Mouse (Mus musculus) megakaryocyte-erythroid progenitor cell, adult 5-6 weeks (primary cell): ENCODE measurements around the gene Rsbn1l. TPM values are rescaled to one million over a fixed set of nuclear protein-coding genes. Genes with fewer than 3 reads are reported as not detected.
A peak's percentile ranks its signal among the peaks of the same experiment; 100 is the strongest.

ENCODE experiments used
- ATAC-seq: replicated peaks from 2 replicates; pipeline ENCODE4 v1.8.0; 2016; ENCODE audit warnings: mild to moderate bottlenecking, inconsistent platforms; ENCODE audit not compliant: severe bottlenecking, poor library complexity, low FRiP score, low TSS enrichment
- total RNA-seq, 2 experiments: library from RNA; stranded (forward) in 1 of 2; stranded (reverse) in 1 of 2; fragments of 200-1000, 215-1000 nt in 1 of 2; fragments of >200 nt in 1 of 2; fragmentation: Nextera tagmentation in 1 of 2; gene quantifications; 2 replicates each; pipeline ENCODE4 v1.2.3; 2014 to 2017

Rsbn1l gene
- total RNA-seq, 2 experiments from 2014 or later: 26.7 to 30.6 TPM

GRCm38 (mm10) chr5:20855066-20855465, 101.1 kb downstream of the Rsbn1l start:
- ATAC-seq: no peak

GRCm38 (mm10) chr5:20847010-20847409, 109.2 kb downstream of the Rsbn1l start:
- ATAC-seq: 0 out of 2 replicates have a peak, but pooled peaks have one; percentile 16

GRCm38 (mm10) chr5:20843816-20844215, 112.4 kb downstream of the Rsbn1l start:
- ATAC-seq: no peak

- ATAC-seq: no peak
Observed at GRCm38 (mm10) chr5:20843405-20843804, 112.8 kb downstream of the Rsbn1l start.

Other genes starting within 250 kb of the Rsbn1l start
- 20.2 and 24.6 TPM in 2 replicates for gene Phtf2, start 74.3 kb downstream of the Rsbn1l start, total RNA-seq (2014; fragmentation: Nextera tagmentation)
- 31.2 and 36.4 TPM in 2 replicates for gene Phtf2, start 74.3 kb downstream of the Rsbn1l start, total RNA-seq (2017)
- 21.3 and 29.1 TPM in 2 replicates for gene Tmem60, start 74.2 kb downstream of the Rsbn1l start, total RNA-seq (2014; fragmentation: Nextera tagmentation)
- gene Tmem60, start 74.2 kb downstream of the Rsbn1l start, total RNA-seq (2017): 15.4 and 21.5 TPM in 2 replicates
- gene Ptpn12, start 99.5 kb upstream of the Rsbn1l start, total RNA-seq (2014; fragmentation: Nextera tagmentation): 61.3 and 82.5 TPM in 2 replicates
- gene Ptpn12, start 99.5 kb upstream of the Rsbn1l start, total RNA-seq (2017): 35.8 and 52.0 TPM in 2 replicates
- gene Gsap, start 229.9 kb upstream of the Rsbn1l start, total RNA-seq (2014; fragmentation: Nextera tagmentation): 1.5 and 2.6 TPM in 2 replicates
- gene Gsap, start 229.9 kb upstream of the Rsbn1l start, total RNA-seq (2017): 1.1 and 1.3 TPM in 2 replicates